In genomic region chr1:33483746-33484145, GRCm38 (mm10) we compare ENCODE assay signal across 20 mouse cellular contexts.
"Had no signal": no experiment of that assay in that cellular context is flagged by ENCODE, and none has a peak within 500 bp of the region (broad histone marks: within the 10 kb centered on the region; RNA-seq: fewer than 3 reads in every experiment).

No protein-coding gene starts in this region.

- H3K27me3 ChIP-seq: liver, embryonic 13.5 days; liver, embryonic 15.5 days; lung, embryonic 15.5 days; midbrain, embryonic 12.5 days; neural tube, embryonic 12.5 days; stomach, embryonic 15.5 days had no signal

- H3K27ac ChIP-seq: liver, embryonic 13.5 days; liver, embryonic 15.5 days; lung, embryonic 15.5 days; macrophage; midbrain, embryonic 10.5 days; midbrain, embryonic 12.5 days; neural tube, embryonic 12.5 days; stomach, embryonic 15.5 days; stomach, postnatal 0 days had no signal

- H3K4me1 ChIP-seq: liver, embryonic 13.5 days; liver, embryonic 15.5 days; lung, embryonic 15.5 days; midbrain, embryonic 10.5 days; midbrain, embryonic 12.5 days; neural tube, embryonic 12.5 days; stomach, embryonic 15.5 days had no signal

- H3K36me3 ChIP-seq: lung, embryonic 15.5 days; midbrain, embryonic 12.5 days; neural tube, embryonic 12.5 days; stomach, embryonic 15.5 days had no signal

- ATAC-seq: midbrain, embryonic 16.5 days had no signal

- H3K9me3 ChIP-seq: liver, embryonic 13.5 days; liver, embryonic 15.5 days; lung, embryonic 15.5 days; midbrain, embryonic 10.5 days; midbrain, embryonic 12.5 days; neural tube, embryonic 12.5 days; stomach, embryonic 15.5 days had no signal

- H3K9ac ChIP-seq: liver, embryonic 13.5 days; liver, embryonic 15.5 days; liver, postnatal 0 days; lung, embryonic 15.5 days; midbrain, embryonic 12.5 days; neural tube, embryonic 12.5 days; stomach, embryonic 15.5 days had no signal

- H3K4me2 ChIP-seq: liver, embryonic 13.5 days; liver, embryonic 15.5 days; lung, embryonic 15.5 days; midbrain, embryonic 12.5 days; neural tube, embryonic 12.5 days; stomach, embryonic 15.5 days had no signal

- DNase-seq: liver, embryonic 13.5 days; liver, postnatal 0 days; lung, adult 2 months; lung, postnatal 10 days; midbrain, embryonic 14.5 days; right cerebral cortex, postnatal 14 days; right cerebral cortex, postnatal 4 days; spleen, adult 18-20 months; thymus, adult 2 months; thymus, postnatal 25 days; thymus, postnatal 4 days had no signal

- H3K4me3 ChIP-seq: liver, embryonic 13.5 days; liver, embryonic 15.5 days; lung, embryonic 15.5 days; midbrain, embryonic 10.5 days; midbrain, embryonic 12.5 days; neural tube, embryonic 12.5 days; stomach, embryonic 15.5 days had no signal
